Mouse (Mus musculus) lung, postnatal 0 days (tissue): ENCODE measurements at regions not wholly inside any gene's neighbourhood (a gene's known extent, or its start where the extent isn't known, plus 50 kb on each side); places are given as distances from the start of the nearest gene placed in this dataset.
A peak's percentile ranks its signal among the peaks of the same experiment; 100 is the strongest.

Source experiments
- ATAC-seq: fragments of 200-750 bp; cut with Nextera tagmentation; 2 replicates; pipeline ENCODE4 v1.8.0; 2017; ENCODE audit warnings: moderate library complexity
- DNase-seq: peaks from one replicate; pipeline ENCODE4 v3.0.0-alpha.2; 2016; ENCODE audit warnings: low spot score
- H3K27ac ChIP-seq: fragments of 300-500 bp; sonication (generic); 2 replicates; pipeline ENCODE4 v1.5.1; 2014; ENCODE audit warnings: antibody characterized with exemption, mild to moderate bottlenecking, low read length, mixed read lengths
- H3K27me3 ChIP-seq: fragments of 300-500 bp; sonication (generic); replicated peaks from 2 replicates; pipeline ENCODE4 v1.6.1; 2014; ENCODE audit warnings: low read length, mixed read lengths; ENCODE audit not compliant: insufficient read depth
- H3K36me3 ChIP-seq: fragments of 300-500 bp; sonication (generic); 2 replicates; pipeline ENCODE4 v1.6.1; 2014; ENCODE audit warnings: low read length, mixed read lengths; ENCODE audit not compliant: insufficient read depth
- H3K4me1 ChIP-seq: fragments of 300-500 bp; sonication (generic); 2 replicates; pipeline ENCODE4 v1.6.1; 2014; ENCODE audit warnings: antibody characterized with exemption, low read depth, low read length, mixed read lengths; ENCODE audit not compliant: insufficient read depth
- H3K4me2 ChIP-seq: fragments of 300-500 bp; sonication (generic); replicated peaks from 2 replicates; pipeline ENCODE4 v1.6.1; 2014; ENCODE audit warnings: low read depth, mild to moderate bottlenecking, low read length, moderate library complexity, mixed read lengths
- H3K4me3 ChIP-seq: fragments of 300-500 bp; sonication (generic); 2 replicates; pipeline ENCODE4 v1.5.1; 2014; ENCODE audit warnings: low read depth, low read length
- H3K9ac ChIP-seq: fragments of 300-500 bp; sonication (generic); replicated peaks from 2 replicates; pipeline ENCODE4 v1.6.1; 2014; ENCODE audit warnings: low read depth, mild to moderate bottlenecking
- H3K9me3 ChIP-seq: fragments of 300-500 bp; sonication (generic); 2 replicates; pipeline ENCODE4 v1.6.1; 2016; ENCODE audit warnings: low read length, mixed read lengths
- CTCF ChIP-seq: IDR thresholded peaks from 2 replicates; pipeline ENCODE4 v1.5.1; 2016; ENCODE audit warnings: antibody characterized with exemption, mild to moderate bottlenecking
- EP300 ChIP-seq: IDR thresholded peaks from 2 replicates; pipeline ENCODE4 v1.6.1; 2016; ENCODE audit warnings: antibody characterized with exemption, mild to moderate bottlenecking, control low read depth
- WGBS: fragments of 180-500 bp; shearing (Covaris S2); extraction: QIAGEN DNeasy Blood & Tissue Kit; methylation state at CpG from one replicate; pipeline ENCODE4 v1.1.7; 2014; 5-methylcytosine and 5-hydroxymethylcytosine counted together

GRCm38 (mm10) chr4:71839134-71839802 lies 81.5 kb upstream of the Gm11232 start:
- WGBS, result 45% methylated on average over 3 of the region's 3 CpGs
- ATAC-seq (no peak), DNase-seq (peak; percentile 49)
- no peaks in the 10 kb centered on the region for H3K27me3 ChIP-seq
- H3K27ac ChIP-seq, result no peak overlapping the region
- no peaks in the 10 kb centered on the region for H3K4me1 ChIP-seq
- H3K4me3 ChIP-seq, result no peak overlapping the region
- H3K36me3 ChIP-seq, result no peaks in the 10 kb centered on the region
- H3K9ac ChIP-seq, result no peak overlapping the region
- TF ChIP-seq EP300 (no peak), CTCF (no peak)
- H3K4me2 ChIP-seq, result no peak overlapping the region
- no peaks in the 10 kb centered on the region for H3K9me3 ChIP-seq

- ATAC-seq, result no peak
- Histone ChIP-seq H3K27me3 (no peaks in the 10 kb centered on the region), H3K4me1 (no peaks in the 10 kb centered on the region), H3K36me3 (no peaks in the 10 kb centered on the region), H3K9me3 (no peaks in the 10 kb centered on the region), H3K9ac (no peak overlapping the region), H3K27ac (no peak overlapping the region), H3K4me2 (no peak overlapping the region), H3K4me3 (no peak overlapping the region)
- no peak for DNase-seq
- 89% methylated on average over 1 of the region's 1 CpGs for WGBS
- TF ChIP-seq CTCF (no peak), EP300 (no peak)
These were observed 78.0 kb upstream of the Gm11232 start for GRCm38 (mm10) chr4:71835737-71836136.

- Histone ChIP-seq H3K27me3 (no peaks in the 10 kb centered on the region), H3K9ac (no peak overlapping the region), H3K9me3 (no peaks in the 10 kb centered on the region), H3K4me1 (no peaks in the 10 kb centered on the region), H3K4me3 (no peak overlapping the region), H3K27ac (no peak overlapping the region), H3K4me2 (no peak overlapping the region), H3K36me3 (no peaks in the 10 kb centered on the region)
- DNase-seq (no peak), ATAC-seq (no peak)
- WGBS, result 85% methylated on average over 4 of the region's 4 CpGs
- TF ChIP-seq CTCF (no peak), EP300 (no peak)
These were observed 53.7 kb upstream of the Gm11232 start for GRCm38 (mm10) chr4:71811444-71811843.

GRCm38 (mm10) chr4:71808271-71808670 lies 50.5 kb upstream of the Gm11232 start:
- H3K4me3 ChIP-seq, result no peak overlapping the region
- no peak for ATAC-seq
- H3K4me1 ChIP-seq, result no peaks in the 10 kb centered on the region
- H3K4me2 ChIP-seq, result no peak overlapping the region
- no peaks in the 10 kb centered on the region for H3K27me3 ChIP-seq
- DNase-seq, result no peak
- H3K9ac ChIP-seq, result no peak overlapping the region
- no peaks in the 10 kb centered on the region for H3K9me3 ChIP-seq
- no peaks in the 10 kb centered on the region for H3K36me3 ChIP-seq
- H3K27ac ChIP-seq, result no peak overlapping the region
- TF ChIP-seq CTCF (no peak), EP300 (no peak)
- 55% methylated on average over 2 of the region's 2 CpGs for WGBS
